ENCODE assay signal across 22 mouse cellular contexts in genomic region chr16:8111329-8112116, GRCm38 (mm10).
DNase-seq lines count a peak whose midpoint lies in the region; ATAC-seq and TF ChIP-seq lines count a peak whose summit lies in the region.
"Had no signal": no experiment of that assay in that cellular context is flagged by ENCODE, and none has a peak within 500 bp of the region (broad histone marks: within the 10 kb centered on the region; RNA-seq: fewer than 3 reads in every experiment).

No protein-coding gene starts in this region.

- no peak for TF ChIP-seq CTCF in kidney, postnatal 0 days (IDR thresholded peaks at IDR 0.05; ENCODE audit: low read depth)
- no peak for TF ChIP-seq CTCF in kidney, adult 2 months (conservative IDR thresholded peaks at IDR 0.05; ENCODE audit: insufficient read depth, insufficient read length, low read depth, low read length)

- no peak for ATAC-seq in forebrain, embryonic 14.5 days
- ATAC-seq in kidney, postnatal 0 days (replicated peaks; ENCODE audit: low FRiP score, low read depth) = no peak
- ATAC-seq in midbrain, embryonic 16.5 days = no peak
- ATAC-seq: forebrain, embryonic 16.5 days; lung, postnatal 0 days had no signal

- no peak overlapping the region for H3K4me3 ChIP-seq in forebrain, embryonic 14.5 days (ENCODE audit: low read depth, low read length)
- H3K4me3 ChIP-seq in forebrain, embryonic 10.5 days = no peak overlapping the region
- no peak overlapping the region for H3K4me3 ChIP-seq in kidney, postnatal 0 days (replicated peaks; ENCODE audit: low read depth, low read length)
- no peak overlapping the region for H3K4me3 ChIP-seq in kidney, adult 2 months (ENCODE audit: insufficient read depth, low read depth, low read length)
- no peak overlapping the region for H3K4me3 ChIP-seq in midbrain, embryonic 16.5 days (ENCODE audit: low read depth, low read length)
- no peak overlapping the region for H3K4me3 ChIP-seq in midbrain, embryonic 10.5 days
- H3K4me3 ChIP-seq: embryonic facial prominence, embryonic 15.5 days; midbrain, embryonic 12.5 days; stomach, embryonic 15.5 days had no signal

- no peaks in the 10 kb centered on the region for H3K36me3 ChIP-seq in forebrain, embryonic 14.5 days (ENCODE audit: control insufficient read depth, insufficient read depth, low read length)
- H3K36me3 ChIP-seq in forebrain, embryonic 10.5 days (replicated peaks) = no peaks in the 10 kb centered on the region
- H3K36me3 ChIP-seq in kidney, postnatal 0 days (ENCODE audit: insufficient read depth, low read length) = no peaks in the 10 kb centered on the region
- H3K36me3 ChIP-seq in kidney, adult 2 months (ENCODE audit: control insufficient read depth, insufficient read depth, low read length) = no peaks in the 10 kb centered on the region
- H3K36me3 ChIP-seq in midbrain, embryonic 16.5 days (ENCODE audit: control insufficient read depth, insufficient read depth, low read length) = no peaks in the 10 kb centered on the region
- H3K36me3 ChIP-seq in midbrain, embryonic 10.5 days = no peaks in the 10 kb centered on the region
- H3K36me3 ChIP-seq: embryonic facial prominence, embryonic 15.5 days; midbrain, embryonic 12.5 days; stomach, embryonic 15.5 days had no signal

- TF ChIP-seq POLR2A in kidney, adult 2 months (IDR thresholded peaks at IDR 0.05; ENCODE audit: low read depth, low read length) = no peak

- H3K27ac ChIP-seq in forebrain, embryonic 14.5 days (ENCODE audit: low read depth, low read length) = no peak overlapping the region
- no peak overlapping the region for H3K27ac ChIP-seq in forebrain, embryonic 10.5 days
- no peak overlapping the region for H3K27ac ChIP-seq in kidney, postnatal 0 days
- no peak overlapping the region for H3K27ac ChIP-seq in kidney, adult 2 months (ENCODE audit: insufficient read depth, low read depth, low read length)
- peak overlapping the region; percentile 24; the same call in 1 of the 2 replicates for H3K27ac ChIP-seq in midbrain, embryonic 16.5 days (ENCODE audit: low read length)
- no peak overlapping the region for H3K27ac ChIP-seq in midbrain, embryonic 10.5 days (replicated peaks)
- H3K27ac ChIP-seq: embryonic facial prominence, embryonic 15.5 days; midbrain, embryonic 12.5 days; stomach, embryonic 15.5 days had no signal

- H3K9me3 ChIP-seq in forebrain, embryonic 14.5 days (replicated peaks; ENCODE audit: control insufficient read depth, low read length) = no peaks in the 10 kb centered on the region
- H3K9me3 ChIP-seq in forebrain, embryonic 10.5 days = no peaks in the 10 kb centered on the region
- H3K9me3 ChIP-seq in kidney, postnatal 0 days (replicated peaks; ENCODE audit: low read length) = no peaks in the 10 kb centered on the region
- no peaks in the 10 kb centered on the region for H3K9me3 ChIP-seq in midbrain, embryonic 16.5 days (replicated peaks; ENCODE audit: control insufficient read depth, low read length, poor library complexity, severe bottlenecking)
- H3K9me3 ChIP-seq in midbrain, embryonic 10.5 days (replicated peaks) = no peaks in the 10 kb centered on the region
- H3K9me3 ChIP-seq: embryonic facial prominence, embryonic 15.5 days; midbrain, embryonic 12.5 days; stomach, embryonic 15.5 days had no signal

- H3K4me1 ChIP-seq in forebrain, embryonic 14.5 days (ENCODE audit: control insufficient read depth, insufficient read depth, low read length) = no peaks in the 10 kb centered on the region
- H3K4me1 ChIP-seq in forebrain, embryonic 10.5 days = peaks cover 6% of the 10 kb centered on the region; the same call in 1 of the 2 replicates
- no peaks in the 10 kb centered on the region for H3K4me1 ChIP-seq in kidney, postnatal 0 days (replicated peaks; ENCODE audit: insufficient read depth, low read length)
- no peaks in the 10 kb centered on the region for H3K4me1 ChIP-seq in kidney, adult 2 months (ENCODE audit: control insufficient read depth, insufficient read depth, low read length)
- H3K4me1 ChIP-seq in midbrain, embryonic 16.5 days (ENCODE audit: control insufficient read depth, insufficient read depth, low read length) = peaks cover 3% of the 10 kb centered on the region; the same call in 1 of the 2 replicates
- 0 out of 2 replicates have a peak, but pooled peaks cover 2% of the 10 kb centered on the region for H3K4me1 ChIP-seq in midbrain, embryonic 10.5 days
- H3K4me1 ChIP-seq: embryonic facial prominence, embryonic 15.5 days; stomach, embryonic 15.5 days had no signal

- no peak overlapping the region for H3K9ac ChIP-seq in forebrain, embryonic 14.5 days (ENCODE audit: low read length)
- no peak overlapping the region for H3K9ac ChIP-seq in kidney, postnatal 0 days (ENCODE audit: low read depth, low read length)
- no peak overlapping the region for H3K9ac ChIP-seq in midbrain, embryonic 16.5 days (ENCODE audit: low read depth, low read length)
- H3K9ac ChIP-seq: embryonic facial prominence, embryonic 15.5 days; midbrain, embryonic 12.5 days; stomach, embryonic 15.5 days had no signal

- WGBS in forebrain, embryonic 14.5 days = 34% methylated on average over 9 of the region's 9 CpGs
- WGBS in forebrain, embryonic 10.5 days = 64% methylated on average over 9 of the region's 9 CpGs
- 38% methylated on average over 9 of the region's 9 CpGs for WGBS in kidney, postnatal 0 days
- WGBS in kidney, adult 2 months = 42% methylated on average over 9 of the region's 9 CpGs
- 31% methylated on average over 9 of the region's 9 CpGs for WGBS in midbrain, embryonic 16.5 days
- 66% methylated on average over 9 of the region's 9 CpGs for whole genome bisulfite sequencing in midbrain, embryonic 10.5 days

- peak; percentile 16 for DNase-seq in adrenal gland, postnatal 10 days
- no peak for DNase-seq in adrenal gland, adult 18-20 months (ENCODE audit: low spot score in 2 of 2)
- DNase-seq in forebrain, embryonic 14.5 days (ENCODE audit: low spot score) = peak; percentile 17
- DNase-seq in forebrain, embryonic 10.5 days (ENCODE audit: extremely low spot score, low spot score) = no peak
- DNase-seq in kidney, postnatal 0 days (ENCODE audit: low spot score) = peak; percentile 71
- DNase-seq in kidney, adult 2 months = no peak
- DNase-seq in midbrain, embryonic 10.5 days (ENCODE audit: low spot score) = no peak
- DNase-seq: cerebellum, adult 11 months; cerebellum, postnatal 25 days; embryo, embryonic 11 days; gastrocnemius, postnatal 14 days; heart, adult 11 months; kidney, adult 18-20 months; layer of hippocampus, postnatal 36 days; thymus, postnatal 25 days had no signal

- no peaks in the 10 kb centered on the region for H3K27me3 ChIP-seq in forebrain, embryonic 14.5 days (replicated peaks; ENCODE audit: control insufficient read depth, insufficient read depth, low read length)
- no peaks in the 10 kb centered on the region for H3K27me3 ChIP-seq in forebrain, embryonic 10.5 days (ENCODE audit: poor library complexity, severe bottlenecking)
- no peaks in the 10 kb centered on the region for H3K27me3 ChIP-seq in kidney, postnatal 0 days (ENCODE audit: insufficient read depth, low read length)
- H3K27me3 ChIP-seq in kidney, adult 2 months (replicated peaks; ENCODE audit: control insufficient read depth, insufficient read depth, low read length) = no peaks in the 10 kb centered on the region; the same call in 1 of the 2 replicates
- H3K27me3 ChIP-seq in midbrain, embryonic 16.5 days (ENCODE audit: control insufficient read depth, insufficient read depth, low read depth, low read length) = no peaks in the 10 kb centered on the region
- H3K27me3 ChIP-seq in midbrain, embryonic 10.5 days (ENCODE audit: low read depth, poor library complexity, severe bottlenecking) = no peaks in the 10 kb centered on the region
- H3K27me3 ChIP-seq: embryonic facial prominence, embryonic 15.5 days; midbrain, embryonic 12.5 days; stomach, embryonic 15.5 days had no signal

- H3K4me2 ChIP-seq in forebrain, embryonic 14.5 days (ENCODE audit: low read length) = no peak overlapping the region
- H3K4me2 ChIP-seq in kidney, postnatal 0 days (ENCODE audit: low read length) = no peak overlapping the region
- no peak overlapping the region for H3K4me2 ChIP-seq in midbrain, embryonic 16.5 days (ENCODE audit: low read length)
- H3K4me2 ChIP-seq: embryonic facial prominence, embryonic 15.5 days; heart, embryonic 11.5 days; midbrain, embryonic 12.5 days; stomach, embryonic 15.5 days had no signal

Comparison
In these comparisons a context has a peak if more than half of its experiments do, and no peak if none do; other contexts are left out.
1. DNase-seq: peak in adrenal gland, postnatal 10 days (single experiment), forebrain, embryonic 14.5 days (single experiment) and kidney, postnatal 0 days (single experiment); none in adrenal gland, adult 18-20 months (0 of 2), forebrain, embryonic 10.5 days (single experiment), kidney, adult 2 months (single experiment) and midbrain, embryonic 10.5 days (single experiment).